Mouse (Mus musculus) hindbrain, embryonic 14.5 days (tissue): ENCODE measurements around the gene Gm5868. TPM values are rescaled to one million over a fixed set of nuclear protein-coding genes. Genes with fewer than 3 reads are reported as not detected.

Experiments used
- ATAC-seq: fragments of 200-750 bp; cut with Nextera tagmentation; 2 replicates; pipeline ENCODE4 v1.8.0; 2017; ENCODE audit warnings: moderate number of reproducible peaks, mild to moderate bottlenecking, moderate TSS enrichment, moderate library complexity; ENCODE audit not compliant: low FRiP score
- DNase-seq: peaks from one replicate; pipeline ENCODE4 v3.0.0-alpha.2; 2015; ENCODE audit warnings: low spot score
- H3K27ac ChIP-seq: fragments of 300-500 bp; sonication (generic); 2 replicates; pipeline ENCODE4 v1.5.1; 2014; ENCODE audit warnings: mild to moderate bottlenecking, moderate library complexity
- H3K27me3 ChIP-seq: fragments of 300-500 bp; sonication (generic); 2 replicates; pipeline ENCODE4 v1.6.1; 2014; ENCODE audit warnings: mild to moderate bottlenecking, low read length, mixed read lengths; ENCODE audit not compliant: control insufficient read depth, insufficient read depth
- H3K36me3 ChIP-seq: fragments of 300-500 bp; sonication (generic); replicated peaks from 2 replicates; pipeline ENCODE4 v1.6.1; 2014; ENCODE audit not compliant: control insufficient read depth, insufficient read depth
- H3K4me1 ChIP-seq: fragments of 300-500 bp; sonication (generic); replicated peaks from 2 replicates; pipeline ENCODE4 v1.6.1; 2014; ENCODE audit warnings: antibody characterized with exemption, low read length, mixed read lengths; ENCODE audit not compliant: control insufficient read depth, insufficient read depth
- H3K4me2 ChIP-seq: fragments of 300-500 bp; sonication (generic); replicated peaks from 2 replicates; pipeline ENCODE4 v1.6.1; 2014; ENCODE audit warnings: mild to moderate bottlenecking, moderate library complexity
- H3K4me3 ChIP-seq: fragments of 300-500 bp; sonication (generic); replicated peaks from 2 replicates; pipeline ENCODE4 v1.5.1; 2014; ENCODE audit warnings: mild to moderate bottlenecking, low read length
- H3K9ac ChIP-seq: fragments of 300-500 bp; sonication (generic); 2 replicates; pipeline ENCODE4 v1.6.1; 2014
- H3K9me3 ChIP-seq: fragments of 300-500 bp; sonication (generic); 2 replicates; pipeline ENCODE4 v1.6.1; 2016; ENCODE audit warnings: low read length; ENCODE audit not compliant: control insufficient read depth
- WGBS: fragments of 180-500 bp; shearing (Covaris S2); extraction: QIAGEN DNeasy Blood & Tissue Kit; methylation state at CpG from one replicate; pipeline ENCODE4 v1.1.7; 2014; 5-methylcytosine and 5-hydroxymethylcytosine counted together
- polyA plus RNA-seq: library from polyadenylated mRNA; unstranded; fragments of >200 nt; fragmentation: Nextera tagmentation; extraction: Ambion mirVana; gene quantifications from 2 replicates; pipeline ENCODE4 v1.2.1, GENCODE M21; 2014

The Gm5868 gene
- polyA plus RNA-seq, 1 experiment from 2014 or later, result 8.1 TPM

- Histone ChIP-seq H3K4me1 (peaks cover 17% of the 10 kb centered on the region), H3K27ac (peak overlapping the region; percentile 82), H3K36me3 (peaks cover 12% of the 10 kb centered on the region), H3K4me2 (peak overlapping the region; percentile 90), H3K9me3 (no peaks in the 10 kb centered on the region), H3K4me3 (peak overlapping the region; percentile 96), H3K9ac (peak overlapping the region; percentile 90), H3K27me3 (no peaks in the 10 kb centered on the region)
- WGBS, result under 1% methylated on average over 56 of the region's 57 CpGs
- ATAC-seq (peak; percentile 81), DNase-seq (peak; percentile 37)
Observed at GRCm38 (mm10) chr5:72558716-72559526, 28.4 kb downstream of the Gm5868 start.

DNA sequence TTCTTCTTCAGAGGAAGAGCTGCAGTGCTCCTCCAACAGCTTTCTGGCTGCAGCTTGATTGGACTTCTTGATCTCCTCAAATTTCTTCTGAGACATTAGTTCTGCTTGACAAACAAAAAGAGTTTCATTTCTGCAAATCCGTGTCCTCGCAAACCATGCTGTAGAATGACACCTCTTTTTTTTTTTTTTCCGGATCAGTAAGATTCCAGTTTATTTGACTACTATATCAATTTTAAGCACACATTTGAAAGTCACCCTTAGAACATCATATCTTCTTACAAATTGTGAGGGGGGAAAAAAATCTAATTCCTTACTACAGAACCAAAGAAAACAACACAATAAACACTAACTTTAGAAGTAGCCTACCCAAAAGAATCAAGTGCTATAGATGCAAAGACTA is 31.1 kb downstream of the Gm5868 start:
- Histone ChIP-seq H3K27me3 (no peaks in the 10 kb centered on the region), H3K36me3 (peaks cover 22% of the 10 kb centered on the region), H3K4me3 (no peak overlapping the region), H3K4me2 (no peak overlapping the region), H3K9ac (no peak overlapping the region), H3K9me3 (no peaks in the 10 kb centered on the region), H3K4me1 (peaks cover 17% of the 10 kb centered on the region), H3K27ac (no peak overlapping the region)
- no peak for DNase-seq
- WGBS, result 88% methylated on average over 3 of the region's 3 CpGs
- ATAC-seq, result no peak

- no peak overlapping the region for H3K27ac ChIP-seq
- WGBS, result 88% methylated on average over 3 of the region's 3 CpGs
- no peaks in the 10 kb centered on the region for H3K27me3 ChIP-seq
- H3K4me1 ChIP-seq, result no peaks in the 10 kb centered on the region
- DNase-seq (no peak), ATAC-seq (no peak)
- H3K4me3 ChIP-seq, result no peak overlapping the region
- H3K9me3 ChIP-seq, result no peaks in the 10 kb centered on the region
- peaks cover 35% of the 10 kb centered on the region for H3K36me3 ChIP-seq
- H3K9ac ChIP-seq, result no peak overlapping the region
- H3K4me2 ChIP-seq, result no peak overlapping the region
Observed at GRCm38 (mm10) chr5:72551209-72551608, 36.1 kb downstream of the Gm5868 start.

Other genes with a start within 250 kb of the Gm5868 start
- 3.6 and 3.8 TPM in 2 replicates for gene Corin, start 83.1 kb downstream of the Gm5868 start, polyA plus RNA-seq
- 18.1 and 19.0 TPM in 2 replicates for gene Nfxl1, start 27.9 kb downstream of the Gm5868 start, polyA plus RNA-seq
- 4.8 and 5.5 TPM in 2 replicates for gene Zar1, start 6.3 kb downstream of the Gm5868 start, polyA plus RNA-seq
- gene Cnga1, start 56.7 kb upstream of the Gm5868 start, polyA plus RNA-seq, result not detected in 2 replicates
- gene Nipal1, start 60.2 kb upstream of the Gm5868 start, polyA plus RNA-seq, result 0.76 and 0.93 TPM in 2 replicates
- gene Txk, start 165.2 kb upstream of the Gm5868 start, polyA plus RNA-seq, result 0.14 and 0.23 TPM in 2 replicates